Mouse (Mus musculus): Measurements from ENCODE around the gene 4931429L15Rik.

The 4931429L15Rik gene

DNA sequence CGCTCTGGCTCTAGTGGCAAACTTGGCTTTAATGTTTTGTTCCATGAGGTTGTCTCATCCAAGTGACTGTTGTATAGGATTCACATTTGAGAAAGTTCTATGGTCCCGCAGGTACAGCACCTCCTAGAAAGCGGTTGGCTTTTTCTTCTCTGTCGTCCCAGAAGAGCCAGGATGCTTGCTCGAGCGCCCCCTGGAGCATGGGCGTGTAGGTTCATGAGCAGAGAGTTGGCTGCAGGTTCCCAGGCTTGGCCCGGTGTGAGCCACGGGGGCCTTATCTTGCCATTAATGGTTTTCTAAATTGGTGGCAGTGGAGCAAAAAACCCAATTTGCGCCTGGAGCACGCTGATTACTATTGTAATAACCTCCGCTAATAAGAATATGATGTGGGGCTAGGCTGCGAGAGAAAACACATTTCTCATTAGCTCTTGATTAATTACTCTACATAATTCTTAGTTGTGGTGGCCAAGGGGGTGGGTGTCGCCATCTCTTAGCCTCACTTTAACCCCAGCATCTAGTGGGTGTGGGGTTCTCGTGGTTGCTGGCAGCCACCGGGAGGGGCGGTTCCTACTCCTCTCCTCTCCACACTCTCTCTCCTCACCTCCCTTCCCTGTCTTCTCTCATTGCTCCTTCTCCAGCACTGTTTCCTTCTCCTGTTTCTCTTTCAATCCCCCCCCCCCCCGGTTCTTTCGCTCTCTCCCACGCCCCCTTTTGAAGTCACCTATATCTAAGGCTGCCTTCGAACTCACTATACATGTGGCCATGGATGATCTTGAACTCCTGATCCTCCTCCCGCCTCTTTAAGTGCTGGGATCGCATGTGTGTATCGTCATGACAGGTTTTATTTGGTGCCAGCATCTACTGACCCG lies 8.2 kb upstream of the 4931429L15Rik start:
- DNase-seq (ENCODE audit: low spot score): no peak

DNA sequence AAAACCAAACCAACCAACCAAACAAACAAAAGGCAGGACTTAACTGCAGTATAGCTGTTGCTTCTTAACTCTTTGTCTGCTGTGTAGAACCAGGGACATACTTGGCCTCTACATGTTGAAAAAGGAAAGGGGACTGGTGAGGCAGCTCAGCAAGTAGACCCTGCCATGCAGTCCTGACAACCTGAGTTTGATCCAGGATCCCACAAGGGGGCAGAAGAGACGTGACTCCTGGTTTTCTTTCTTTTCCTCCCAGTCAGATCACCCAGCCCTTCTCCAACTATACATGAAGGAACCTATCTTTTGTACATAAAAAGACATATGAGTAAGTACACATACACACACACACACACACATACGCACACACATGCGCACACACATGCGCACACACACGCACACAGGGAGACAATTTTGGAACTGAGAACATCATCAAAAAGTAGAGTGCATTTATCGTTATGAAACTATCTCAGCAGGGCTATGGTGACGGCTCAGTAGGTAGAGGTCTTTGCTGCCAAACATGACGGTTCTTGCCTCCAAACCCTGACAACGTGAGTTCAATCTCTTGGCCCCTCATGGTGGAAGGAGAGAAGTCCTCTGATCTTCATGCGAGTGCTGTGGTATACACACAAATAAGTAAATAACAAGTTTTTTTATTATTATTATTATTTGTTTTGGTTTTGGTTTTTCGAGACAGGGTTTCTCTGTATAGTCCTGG lies 7.1 kb upstream of the 4931429L15Rik start:
- no peak for DNase-seq (ENCODE audit: low spot score)

DNA sequence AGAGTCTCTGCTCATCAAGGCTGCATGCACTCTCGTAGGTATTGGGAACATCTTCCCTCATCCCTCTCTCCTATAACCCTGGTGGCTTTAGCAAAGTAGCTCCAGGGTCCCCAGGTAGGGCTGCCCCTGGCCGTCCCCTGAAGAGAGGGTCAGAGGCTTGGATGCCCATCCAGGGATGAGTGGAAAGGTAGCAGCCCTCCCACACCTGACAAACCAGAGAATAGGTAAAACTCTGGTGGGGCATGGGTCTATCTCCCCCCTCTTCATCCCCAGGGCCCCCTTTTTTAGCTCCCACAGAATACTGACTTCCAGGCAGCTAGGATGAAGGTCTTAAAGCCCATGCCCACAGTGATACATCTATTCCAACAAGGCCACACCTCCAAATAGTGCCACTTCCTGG lies 675 bp upstream of the 4931429L15Rik start:
- no peak for DNase-seq (ENCODE audit: low spot score)

DNA sequence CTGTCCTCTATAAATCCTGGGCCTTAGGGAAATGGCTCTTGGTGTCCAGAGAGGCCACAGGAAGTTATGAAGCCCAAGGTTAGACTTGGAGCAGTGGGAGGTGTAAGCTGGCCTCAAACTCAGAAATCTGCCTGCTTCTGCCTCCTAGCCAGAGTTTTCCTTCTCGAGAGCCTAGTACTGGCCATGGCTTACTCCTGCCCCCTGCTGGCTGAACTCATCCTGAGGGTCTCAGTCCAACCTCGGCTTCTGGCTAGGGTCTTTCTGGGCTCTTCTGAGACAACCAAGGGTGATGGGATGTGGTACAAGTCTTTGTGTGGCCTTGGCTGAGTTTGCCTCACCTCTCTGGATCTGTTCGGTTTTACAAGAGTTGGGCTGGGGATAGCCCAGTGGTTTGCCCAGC lies 1.8 kb downstream of the 4931429L15Rik start:
- DNase-seq (ENCODE audit: low spot score): no peak

DNA sequence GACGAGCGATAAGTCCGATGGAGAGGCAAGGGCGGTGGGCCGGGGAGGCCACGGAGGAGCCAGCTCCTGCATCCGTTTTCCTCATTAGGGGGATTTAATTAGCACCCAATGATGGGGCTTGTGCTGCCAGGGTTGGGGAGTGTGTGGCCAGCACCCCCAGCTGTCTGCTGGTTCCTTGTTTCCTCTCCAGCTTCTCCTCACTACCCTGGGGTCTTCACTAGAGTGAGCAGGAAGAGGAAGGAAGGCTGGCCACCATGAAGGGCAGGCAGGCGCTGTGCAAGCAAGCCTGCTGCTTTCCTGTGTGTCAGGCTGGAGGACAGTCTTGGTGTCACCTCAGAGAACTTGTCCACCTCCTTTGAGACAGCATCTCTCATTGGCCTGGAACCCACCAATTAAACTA lies 2.9 kb downstream of the 4931429L15Rik start:
- DNase-seq (ENCODE audit: low spot score): no peak

DNA sequence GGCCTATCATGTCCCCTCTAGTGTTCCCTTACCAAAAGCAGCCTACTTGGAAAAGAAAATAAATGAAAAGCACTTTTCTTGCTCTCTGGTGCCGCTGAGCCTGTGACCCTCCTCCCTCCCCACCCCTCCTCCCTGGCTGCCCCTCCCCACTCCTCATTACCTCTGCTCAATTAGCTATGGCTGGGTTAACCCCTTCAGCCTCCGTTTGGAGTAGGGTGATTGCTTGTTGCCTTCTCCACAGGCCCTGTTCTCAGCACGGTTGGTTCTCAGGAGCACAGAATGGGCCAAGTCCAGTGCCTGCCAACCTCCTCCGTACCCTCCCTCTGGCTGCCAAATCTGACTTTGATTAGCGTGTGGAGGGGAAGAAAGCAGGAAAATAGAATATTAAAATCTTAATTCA lies 3.4 kb downstream of the 4931429L15Rik start:
- no peak for DNase-seq (ENCODE audit: low spot score)

DNA sequence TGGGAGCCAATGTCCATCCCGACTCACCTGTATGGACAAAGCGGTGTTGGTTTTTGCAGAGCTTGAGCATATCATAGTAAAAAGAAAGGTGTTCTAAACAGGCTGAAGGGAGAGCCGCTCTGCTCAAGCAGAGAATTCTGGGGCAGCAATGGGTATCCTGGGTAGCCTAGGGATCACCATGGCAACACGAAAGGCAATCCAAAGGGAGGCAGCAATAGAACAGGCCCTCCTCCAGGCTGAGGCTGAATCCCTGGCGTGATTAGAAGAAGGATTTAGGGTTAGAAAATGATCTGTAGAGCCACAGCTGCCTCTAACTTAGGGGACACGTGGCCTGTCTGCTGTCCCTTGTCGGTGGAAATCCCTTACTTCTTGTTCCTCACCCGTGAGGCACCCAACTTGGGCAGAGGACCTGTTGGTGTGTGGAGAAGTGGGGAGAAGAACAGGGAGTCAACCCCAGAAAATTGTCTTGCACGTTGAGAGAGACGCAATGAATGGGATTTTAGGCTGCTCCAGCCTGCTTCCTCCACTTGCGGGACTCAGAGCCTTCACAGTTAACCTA lies 3.9 kb downstream of the 4931429L15Rik start:
- no peak for DNase-seq (ENCODE audit: low spot score)

DNA sequence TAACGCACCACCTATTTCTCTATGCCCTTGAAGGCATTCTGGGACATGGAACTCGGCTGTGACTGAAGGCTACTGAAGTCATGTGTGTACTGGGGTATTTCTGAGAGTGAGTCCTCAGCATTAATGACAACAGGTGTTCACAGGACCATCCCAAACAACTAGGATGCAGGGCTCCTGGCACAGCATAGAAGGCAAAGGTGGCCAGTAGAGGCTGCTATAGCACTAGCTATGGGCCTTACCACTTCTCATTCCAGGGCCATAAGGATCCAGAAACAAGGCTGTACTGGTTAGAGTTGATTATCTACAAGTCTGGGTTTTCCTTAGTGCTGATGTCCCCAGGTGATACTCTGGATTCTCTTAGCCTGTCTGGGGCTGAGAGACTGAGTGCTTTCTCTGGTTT lies 4.9 kb downstream of the 4931429L15Rik start:
- DNase-seq (ENCODE audit: low spot score): no peak

- peak; percentile 68 for DNase-seq (ENCODE audit: low spot score)
Measured at GRCm38 (mm10) chr9:46314507-46314906, 5.3 kb downstream of the 4931429L15Rik start.

GRCm38 (mm10) chr9:46309121-46309520 lies 10.7 kb downstream of the 4931429L15Rik start:
- no peak for DNase-seq (ENCODE audit: low spot score)

DNA sequence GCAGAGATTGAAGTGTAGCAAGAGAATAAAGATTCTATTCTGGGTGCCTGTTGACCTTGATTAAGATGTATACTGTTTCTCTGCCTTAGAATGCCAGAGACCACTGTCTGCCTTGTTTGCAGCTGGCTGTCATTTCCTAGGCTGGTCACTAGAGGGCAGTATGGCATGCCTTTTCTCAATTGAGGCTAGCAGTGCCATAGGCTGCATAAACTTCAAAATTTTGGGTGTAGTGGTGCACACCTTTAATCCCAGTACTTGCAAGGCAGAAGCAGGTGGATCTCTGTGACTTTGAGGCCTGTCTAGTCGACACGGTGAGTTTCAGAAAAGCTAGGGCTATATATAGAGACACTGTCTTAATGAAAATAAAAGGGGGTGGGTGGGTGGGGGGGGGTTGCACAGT lies 17.6 kb downstream of the 4931429L15Rik start:
- DNase-seq (ENCODE audit: low spot score): peak; percentile 61

- no peak for DNase-seq (ENCODE audit: low spot score)
Measured at GRCm38 (mm10) chr9:46298381-46298780, 21.4 kb downstream of the 4931429L15Rik start.

DNA sequence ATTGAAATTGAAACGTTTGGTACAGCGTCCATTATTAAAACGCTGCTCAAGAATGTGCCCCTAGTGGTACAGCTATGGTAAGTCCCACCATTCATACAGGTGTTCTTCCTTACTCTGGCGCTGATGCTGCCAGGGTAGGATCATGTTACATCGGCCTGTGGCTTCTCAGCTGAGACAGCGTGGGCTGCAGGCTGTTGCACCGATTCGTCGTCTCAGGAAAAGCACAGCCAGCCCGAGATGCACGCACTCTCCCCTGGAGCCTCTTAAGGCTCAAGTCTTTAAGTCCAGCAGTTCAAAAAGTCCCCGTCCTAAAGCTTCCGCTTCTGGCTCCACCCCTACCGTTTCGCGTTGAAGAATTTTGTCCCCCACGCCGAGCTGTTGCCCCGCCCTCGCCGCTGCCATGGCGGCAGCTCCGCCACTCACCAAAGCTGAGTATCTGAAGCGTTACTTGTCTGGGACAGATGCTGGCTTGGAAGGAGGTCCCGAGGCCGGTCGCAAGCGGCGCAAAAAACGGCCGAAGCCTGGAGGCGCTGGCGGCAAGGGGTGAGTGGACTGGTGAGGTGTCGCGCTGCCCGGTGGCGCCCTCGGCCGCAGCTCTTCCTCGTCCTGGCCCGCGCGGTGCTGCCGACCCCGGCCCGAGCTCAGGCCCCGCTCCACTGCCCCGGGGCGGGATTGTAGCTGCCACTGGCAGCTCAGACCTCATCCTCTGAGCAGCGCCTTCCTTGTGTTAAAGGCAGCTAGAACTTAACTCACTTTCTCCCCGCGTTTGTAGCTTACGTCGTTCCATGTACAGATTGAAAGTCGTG lies 37.0 kb downstream of the 4931429L15Rik start, which contains the start of gene Bud13:
Bud13 (plus strand) TSS at position 378 of the 806 bp plus-strand sequence.
- DNase-seq (ENCODE audit: low spot score): peak; percentile 93

- no peak for DNase-seq (ENCODE audit: low spot score)
Measured at GRCm38 (mm10) chr9:46274494-46274893, 45.3 kb downstream of the 4931429L15Rik start.

DNA sequence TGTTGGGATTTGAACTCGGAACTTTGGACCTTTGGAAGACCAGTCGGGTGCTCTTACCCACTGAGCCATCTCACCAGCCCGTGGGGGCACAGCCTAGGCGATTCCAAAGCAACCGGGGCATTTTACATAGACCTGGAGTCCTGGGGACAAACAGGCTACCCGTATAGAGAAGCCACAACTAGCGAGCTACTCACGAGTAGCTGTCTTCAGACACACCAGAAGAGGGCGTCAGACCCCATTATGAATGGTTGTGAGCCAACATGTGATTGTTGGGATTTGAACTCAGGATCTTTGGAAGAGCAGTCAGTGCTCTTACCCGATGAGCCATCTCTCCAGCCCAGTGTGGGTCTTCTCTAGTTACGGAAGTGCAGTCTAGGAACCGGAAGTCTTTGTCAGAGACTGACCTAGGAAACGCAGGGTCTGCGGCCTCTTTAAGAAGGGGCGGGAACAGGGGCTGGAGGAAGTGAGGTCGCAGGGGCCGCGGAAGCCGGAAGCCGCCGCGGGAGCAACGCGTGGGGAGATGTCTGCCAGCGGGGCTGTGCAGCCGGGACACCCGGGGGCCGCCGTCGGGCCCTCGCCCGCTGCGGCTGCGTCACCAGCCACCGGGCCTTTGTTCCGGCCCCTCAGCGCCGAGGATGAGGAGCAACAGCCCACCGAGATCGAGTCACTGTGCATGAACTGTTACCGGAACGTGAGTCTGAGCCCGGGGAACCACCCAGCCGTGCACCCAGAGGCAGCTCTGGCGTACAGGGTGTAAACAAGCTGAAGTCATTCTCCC lies 46.9 kb downstream of the 4931429L15Rik start, which contains the start of gene Zpr1:
Zpr1 (plus strand) TSS at position 388 of the 778 bp plus-strand sequence.
- DNase-seq (ENCODE audit: low spot score): peak; percentile 92

DNA sequence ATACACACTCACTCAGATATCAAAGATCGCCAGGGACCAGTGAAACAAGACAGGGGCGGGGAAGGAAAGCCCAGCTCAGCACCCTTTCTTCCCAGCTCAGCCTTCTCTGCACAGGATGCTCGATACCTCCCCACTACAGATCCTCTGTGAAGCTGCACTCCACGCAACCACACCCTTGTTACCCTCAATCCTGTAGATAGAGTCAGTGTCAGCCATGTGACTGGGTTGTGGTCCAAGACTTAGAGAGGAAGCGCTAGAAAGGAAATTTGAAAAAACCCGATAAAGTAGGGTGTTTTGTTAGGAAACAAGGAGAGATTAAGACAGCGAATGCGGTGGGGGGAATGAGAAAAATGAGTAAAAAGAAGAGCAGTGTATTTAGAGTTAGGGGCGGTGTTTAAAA lies 47.7 kb downstream of the 4931429L15Rik start:
- DNase-seq (ENCODE audit: low spot score): peak; percentile 74

- DNase-seq (ENCODE audit: low spot score): no peak
Measured at GRCm38 (mm10) chr9:46270782-46271181, 49.0 kb downstream of the 4931429L15Rik start.

GRCm38 (mm10) chr9:46269125-46269524 lies 50.7 kb downstream of the 4931429L15Rik start:
- no peak for DNase-seq (ENCODE audit: low spot score)

DNA sequence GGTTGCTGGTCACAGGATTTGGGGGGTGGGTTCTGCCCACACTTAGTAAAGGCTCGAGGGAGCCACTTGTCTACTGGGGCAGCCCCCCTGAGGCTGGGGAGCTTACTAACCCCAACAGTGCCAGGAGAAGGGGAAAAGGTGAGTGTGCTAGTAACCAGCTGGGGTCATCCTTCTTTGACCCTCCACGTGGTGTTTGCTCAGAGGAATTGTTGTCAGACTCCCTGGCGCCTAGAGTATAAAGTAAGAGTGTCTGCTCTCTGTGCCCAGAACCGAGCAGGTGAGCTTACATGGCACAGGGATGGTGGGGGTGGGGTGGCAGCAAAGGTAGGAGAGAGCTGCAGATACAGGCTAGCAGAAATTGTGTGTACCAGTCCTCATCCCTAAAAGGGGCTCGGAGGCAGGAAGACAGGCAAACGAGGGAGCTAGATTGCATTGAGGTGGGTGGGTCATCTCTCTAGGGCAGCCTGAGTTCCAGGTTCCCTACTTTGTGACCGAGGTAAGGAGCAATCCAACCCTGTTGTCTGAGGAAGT lies 51.4 kb downstream of the 4931429L15Rik start, which contains the start of gene Apoa5:
Apoa5 (plus strand) TSS at position 291 of the 531 bp plus-strand sequence.
- no peak for DNase-seq (ENCODE audit: low spot score)

GRCm38 (mm10) chr9:46261131-46261530 lies 58.7 kb downstream of the 4931429L15Rik start:
- DNase-seq (ENCODE audit: low spot score): no peak

GRCm38 (mm10) chr9:46259111-46259510 lies 60.7 kb downstream of the 4931429L15Rik start:
- no peak for DNase-seq (ENCODE audit: low spot score)

Data from T-cell, adult 2 months (primary cell).